16 mouse cellular contexts compared by ENCODE assay signal in genomic region chr9:66306414-66306813, GRCm38 (mm10).
"Had no signal": no experiment of that assay in that cellular context is flagged by ENCODE, and none has a peak within 500 bp of the region (broad histone marks: within the 10 kb centered on the region; RNA-seq: fewer than 3 reads in every experiment).

No protein-coding gene starts in this region.

- H3K4me2 ChIP-seq: midbrain, embryonic 11.5 days had no signal

- H3K36me3 ChIP-seq: limb, embryonic 10.5 days; liver, embryonic 15.5 days; midbrain, embryonic 15.5 days; stomach, embryonic 15.5 days had no signal

- H3K9ac ChIP-seq: liver, embryonic 15.5 days; midbrain, embryonic 15.5 days; stomach, embryonic 15.5 days had no signal

- H3K9me3 ChIP-seq: limb, embryonic 10.5 days; liver, embryonic 15.5 days; megakaryocyte, embryonic 14.5 days; midbrain, embryonic 15.5 days; stomach, embryonic 15.5 days had no signal

- H3K27ac ChIP-seq: kidney, postnatal 0 days; limb, embryonic 10.5 days; liver, embryonic 15.5 days; macrophage; stomach, embryonic 15.5 days had no signal

- H3K4me3 ChIP-seq: limb, embryonic 10.5 days; midbrain, embryonic 15.5 days; stomach, embryonic 15.5 days had no signal

- DNase-seq: kidney, adult 9 months; kidney, postnatal 4 days; lung, adult 2 months; right cerebral cortex, postnatal 14 days; thymus, adult 2 months; thymus, postnatal 25 days had no signal

- ATAC-seq: intestine, postnatal 0 days; lung, postnatal 0 days; midbrain, embryonic 15.5 days had no signal

- H3K27me3 ChIP-seq: liver, embryonic 15.5 days; midbrain, embryonic 15.5 days; stomach, embryonic 15.5 days had no signal
